Mouse (Mus musculus): ENCODE measurements around the gene Mup20. TPM values are rescaled to one million over a fixed set of nuclear protein-coding genes. Genes with fewer than 3 reads are reported as not detected.

Mup20 gene
- not detected for total RNA-seq (2023)

DNA sequence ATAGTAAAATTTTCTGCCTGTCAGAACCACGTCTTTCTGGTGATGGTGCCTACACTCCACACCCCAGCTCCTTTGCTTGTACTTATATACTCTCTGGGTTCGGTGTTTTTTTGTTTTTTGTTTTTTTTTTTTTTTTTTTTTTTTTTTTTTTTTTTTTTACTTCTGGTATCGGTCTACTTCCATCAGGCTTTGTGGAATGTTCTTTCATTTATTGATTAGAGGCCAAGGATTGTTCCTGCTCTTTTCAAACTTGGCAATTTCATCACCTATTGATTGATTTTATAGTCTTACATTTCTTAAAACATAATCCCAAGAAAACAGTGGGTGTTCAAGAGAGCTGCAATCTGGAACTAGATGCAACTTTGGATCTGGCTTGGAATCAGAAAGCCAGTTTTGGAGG is at the start of gene Mup20:
TSS of gene Mup20 (minus strand) at position 101 of the 400 bp plus-strand sequence.

DNA sequence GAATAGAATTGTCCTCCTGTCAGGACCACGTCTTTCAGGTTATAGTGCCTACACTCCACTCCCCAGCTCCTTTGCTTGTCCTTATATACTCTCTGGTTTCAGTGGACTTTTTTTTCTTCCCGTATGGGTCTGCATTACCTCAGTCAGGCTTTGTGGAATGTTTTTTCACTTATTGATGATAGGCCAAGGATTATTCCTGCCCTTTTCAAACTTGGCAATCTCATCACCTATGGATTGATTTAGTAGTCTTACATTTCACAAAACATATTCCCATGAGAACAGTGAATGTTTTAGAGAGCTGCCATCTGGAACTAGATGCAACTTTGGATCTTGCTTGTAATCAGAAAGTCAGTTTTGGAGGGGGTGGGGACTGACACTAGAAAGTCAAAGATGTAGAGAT is 33.3 kb upstream of the Mup20 start, which contains the start of gene Mup3:
TSS of gene Mup3 (minus strand) at position 102 of the 400 bp plus-strand sequence.

Other genes starting within 250 kb of the Mup20 start
- not detected for gene Mup5, start 218.9 kb downstream of the Mup20 start, total RNA-seq (2023)
- gene Mup3, start 33.2 kb upstream of the Mup20 start, total RNA-seq (2023) = not detected
- not detected for gene Mup21, start 96.7 kb upstream of the Mup20 start, total RNA-seq (2023)
- gene Zfp37, start 176.9 kb upstream of the Mup20 start, total RNA-seq (2023) = not detected
- 10 to 100 TPM; 54.1 to 57.5 TPM for gene Slc31a2, start 208.4 kb upstream of the Mup20 start, total RNA-seq (2023)